Mouse (Mus musculus) ES-Bruce4 (cell line): ENCODE measurements around the gene Atr. TPM values are rescaled to one million over a fixed set of nuclear protein-coding genes. Genes with fewer than 3 reads are reported as not detected.

Experiments
- H3K27ac ChIP-seq: 2 replicates; pipeline ENCODE4 v1.5.1; 2012; ENCODE audit warnings: low read length, inconsistent platforms; ENCODE audit not compliant: insufficient read depth
- H3K27me3 ChIP-seq: 2 replicates; pipeline ENCODE4 v1.6.1; 2012; ENCODE audit warnings: mild to moderate bottlenecking, low read length, inconsistent platforms; ENCODE audit not compliant: control insufficient read depth, poor library complexity, insufficient read depth, severe bottlenecking
- H3K36me3 ChIP-seq: 2 replicates; pipeline ENCODE4 v1.6.1; 2012; ENCODE audit warnings: inconsistent platforms, mild to moderate bottlenecking, low read length, moderate library complexity; ENCODE audit not compliant: control insufficient read depth, poor library complexity, insufficient read depth, severe bottlenecking
- H3K4me1 ChIP-seq: one replicate; pipeline ENCODE4 v1.8.1; 2011; ENCODE audit warnings: low read length; ENCODE audit not compliant: control insufficient read depth, insufficient read depth
- H3K4me3 ChIP-seq: 2 replicates; pipeline ENCODE4 v1.5.1; 2011; ENCODE audit warnings: low read depth, mild to moderate bottlenecking, low read length
- H3K9ac ChIP-seq: 2 replicates; pipeline ENCODE4 v1.6.1; 2012; ENCODE audit warnings: low read depth, mild to moderate bottlenecking, inconsistent platforms; ENCODE audit not compliant: poor library complexity, severe bottlenecking
- H3K9me3 ChIP-seq: replicated peaks from 2 replicates; pipeline ENCODE4 v1.6.1; 2012; ENCODE audit warnings: mild to moderate bottlenecking, low read length, inconsistent platforms; ENCODE audit not compliant: control insufficient read depth, poor library complexity, insufficient read depth, severe bottlenecking
- CTCF ChIP-seq: IDR thresholded peaks from one replicate; pipeline ENCODE4 v1.8.1; 2011; ENCODE audit warnings: low read depth, low read length
- EP300 ChIP-seq: IDR thresholded peaks from 2 replicates; pipeline ENCODE4 v1.6.1; 2011; ENCODE audit warnings: low read depth, low read length; ENCODE audit not compliant: insufficient read depth
- POLR2A ChIP-seq: IDR thresholded peaks from one replicate; pipeline ENCODE4 v1.8.1; 2011; ENCODE audit warnings: low read length; ENCODE audit not compliant: insufficient read depth
- polyA plus RNA-seq: library from polyadenylated mRNA; stranded (reverse); fragments of >200 nt; gene quantifications from 2 replicates; pipeline ENCODE4 v1.2.4, GENCODE M21; 2011; ENCODE audit warnings: low read depth; ENCODE audit not compliant: missing spikeins, insufficient read depth, insufficient read length

Gene Atr
- polyA plus RNA-seq, 1 experiment: 42.6 TPM

DNA sequence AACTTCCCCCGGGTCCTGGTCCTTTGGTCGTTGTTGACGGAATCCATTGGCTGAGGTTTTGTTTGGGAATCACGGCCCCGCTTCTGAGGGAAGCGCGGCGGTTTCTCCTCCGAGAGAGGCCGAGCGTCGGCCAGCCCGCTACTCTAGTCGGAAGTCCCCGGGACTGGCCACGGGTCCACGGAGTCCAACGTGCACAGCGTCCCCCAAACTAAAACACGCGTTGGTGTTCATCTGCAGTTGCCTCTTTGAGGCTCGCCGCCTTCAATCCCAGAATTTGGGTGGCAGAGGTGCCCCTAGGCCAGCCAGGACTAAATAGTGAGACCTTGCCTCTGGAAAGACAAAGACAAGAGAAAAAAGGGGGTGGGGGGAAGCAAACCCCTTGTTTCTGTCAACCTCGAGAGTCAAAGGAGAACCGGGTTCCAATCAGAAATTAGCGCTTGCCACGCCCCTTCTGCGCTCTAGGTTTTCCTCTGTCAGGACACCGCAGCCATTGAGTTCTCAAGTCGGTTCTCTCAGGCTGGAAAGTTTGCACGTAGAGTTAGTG is 702 bp downstream of the Atr start:
- Histone ChIP-seq H3K9me3 (no peaks in the 10 kb centered on the region), H3K4me1 (no peaks in the 10 kb centered on the region), H3K4me3 (peak overlapping the region; percentile 91), H3K36me3 (peaks cover 2% of the 10 kb centered on the region; the same call in 1 of the 2 replicates), H3K9ac (peak overlapping the region; percentile 69), H3K27ac (no peak overlapping the region), H3K27me3 (no peaks in the 10 kb centered on the region)
- TF ChIP-seq POLR2A (no peak), EP300 (no peak)

DNA sequence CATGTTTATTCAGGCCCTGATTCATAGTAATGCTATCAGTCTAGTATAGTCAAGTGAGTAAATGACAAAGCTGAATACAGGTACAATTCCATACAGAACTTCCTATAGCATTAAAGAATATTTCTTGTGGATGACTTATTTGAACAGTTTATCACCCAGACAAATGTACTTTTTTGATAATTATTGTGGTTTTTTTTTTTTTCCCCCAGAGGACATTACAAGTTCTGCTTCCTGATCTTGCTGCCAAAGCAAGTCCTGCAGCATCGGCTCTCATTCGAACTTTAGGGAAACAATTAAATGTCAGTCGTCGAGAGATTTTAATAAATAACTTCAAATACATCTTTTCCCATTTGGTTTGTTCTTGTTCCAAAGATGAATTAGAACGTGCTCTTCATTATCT is 20.8 kb downstream of the Atr start:
- H3K27me3 ChIP-seq: no peaks in the 10 kb centered on the region
- H3K4me1 ChIP-seq: no peaks in the 10 kb centered on the region
- H3K9ac ChIP-seq: no peak overlapping the region

DNA sequence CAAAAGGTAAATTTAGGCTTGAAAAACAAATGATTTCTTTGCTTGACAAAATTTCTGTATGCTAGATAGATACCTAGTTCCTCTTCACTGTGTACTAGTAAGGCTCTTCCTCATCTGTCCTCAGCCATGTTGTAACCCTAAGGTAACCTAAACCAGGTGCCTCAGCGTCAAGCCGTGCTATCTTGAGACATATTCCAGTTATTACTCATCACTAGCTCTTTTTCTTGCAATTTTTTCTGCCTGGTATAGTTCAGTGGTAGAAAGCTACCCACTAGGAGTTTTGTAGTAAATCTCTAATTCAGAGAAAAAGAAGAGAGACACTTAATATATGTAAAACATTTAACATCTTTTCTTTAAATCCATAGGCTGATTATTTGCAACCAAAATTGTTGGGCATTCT is 25.4 kb downstream of the Atr start:
- TF ChIP-seq POLR2A (no peak), EP300 (no peak), CTCF (no peak)
- H3K4me3 ChIP-seq: no peak overlapping the region
- H3K36me3 ChIP-seq: peaks cover 3% of the 10 kb centered on the region; the same call in 1 of the 2 replicates

More for the DNA sequence above, 20.8 kb downstream of the Atr start:
- Histone ChIP-seq H3K4me3 (no peak overlapping the region), H3K9me3 (no peaks in the 10 kb centered on the region), H3K36me3 (peaks cover 2% of the 10 kb centered on the region; the same call in 1 of the 2 replicates), H3K27ac (no peak overlapping the region)
- no peak for TF ChIP-seq EP300
- no peak for TF ChIP-seq CTCF
- no peak for TF ChIP-seq POLR2A

GRCm38 (mm10) chr9:95897392-95897791 is 40.0 kb downstream of the Atr start:
- no peaks in the 10 kb centered on the region for H3K9me3 ChIP-seq
- H3K9ac ChIP-seq: no peak overlapping the region
- no peaks in the 10 kb centered on the region for H3K27me3 ChIP-seq
- peaks cover 2% of the 10 kb centered on the region for H3K36me3 ChIP-seq
- H3K4me3 ChIP-seq: no peak overlapping the region
- no peak overlapping the region for H3K27ac ChIP-seq
- TF ChIP-seq CTCF (no peak), EP300 (no peak), POLR2A (no peak)
- H3K4me1 ChIP-seq: no peaks in the 10 kb centered on the region

More for the DNA sequence above, 25.4 kb downstream of the Atr start:
- no peaks in the 10 kb centered on the region for H3K4me1 ChIP-seq
- no peaks in the 10 kb centered on the region for H3K27me3 ChIP-seq
- no peak overlapping the region for H3K9ac ChIP-seq
- no peak overlapping the region for H3K27ac ChIP-seq
- H3K9me3 ChIP-seq: no peaks in the 10 kb centered on the region

DNA sequence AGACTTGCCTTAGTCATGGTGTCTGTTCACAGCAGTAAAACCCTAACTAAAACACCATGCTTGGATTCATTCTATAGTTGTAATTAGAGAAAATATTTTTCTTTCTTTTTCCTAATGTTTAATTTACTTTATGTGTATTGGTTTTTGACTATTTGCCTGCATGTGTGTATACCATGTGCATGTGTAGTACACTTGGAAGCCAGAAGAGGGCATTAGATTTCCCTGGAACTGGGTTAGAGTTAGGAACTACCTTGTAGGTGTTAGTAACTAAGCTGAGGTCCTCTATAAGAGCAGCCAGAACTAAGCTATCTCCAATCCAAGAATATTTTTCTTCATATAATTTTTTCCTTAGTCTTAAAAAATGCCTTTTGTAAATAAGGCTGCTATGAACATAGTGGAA is 75.5 kb downstream of the Atr start:
- no peak overlapping the region for H3K9ac ChIP-seq
- TF ChIP-seq POLR2A (no peak), CTCF (no peak), EP300 (no peak)
- H3K27ac ChIP-seq: no peak overlapping the region
- no peak overlapping the region for H3K4me3 ChIP-seq
- no peaks in the 10 kb centered on the region for H3K27me3 ChIP-seq
- H3K9me3 ChIP-seq: no peaks in the 10 kb centered on the region
- no peaks in the 10 kb centered on the region for H3K36me3 ChIP-seq
- H3K4me1 ChIP-seq: no peaks in the 10 kb centered on the region

- H3K27me3 ChIP-seq: no peaks in the 10 kb centered on the region
- H3K36me3 ChIP-seq: peaks cover 3% of the 10 kb centered on the region
- no peaks in the 10 kb centered on the region for H3K4me1 ChIP-seq
- peak overlapping the region; percentile 87 for H3K9ac ChIP-seq
- no peaks in the 10 kb centered on the region for H3K9me3 ChIP-seq
- TF ChIP-seq POLR2A (no peak), EP300 (no peak), CTCF (no peak)
- peak overlapping the region; percentile 49 for H3K27ac ChIP-seq
- peak overlapping the region; percentile 46 for H3K4me3 ChIP-seq
These were observed 96.3 kb downstream of the Atr start for GRCm38 (mm10) chr9:95953658-95954057.
